ENCODE assay signal across 9 mouse cellular contexts in the genomic region with DNA sequence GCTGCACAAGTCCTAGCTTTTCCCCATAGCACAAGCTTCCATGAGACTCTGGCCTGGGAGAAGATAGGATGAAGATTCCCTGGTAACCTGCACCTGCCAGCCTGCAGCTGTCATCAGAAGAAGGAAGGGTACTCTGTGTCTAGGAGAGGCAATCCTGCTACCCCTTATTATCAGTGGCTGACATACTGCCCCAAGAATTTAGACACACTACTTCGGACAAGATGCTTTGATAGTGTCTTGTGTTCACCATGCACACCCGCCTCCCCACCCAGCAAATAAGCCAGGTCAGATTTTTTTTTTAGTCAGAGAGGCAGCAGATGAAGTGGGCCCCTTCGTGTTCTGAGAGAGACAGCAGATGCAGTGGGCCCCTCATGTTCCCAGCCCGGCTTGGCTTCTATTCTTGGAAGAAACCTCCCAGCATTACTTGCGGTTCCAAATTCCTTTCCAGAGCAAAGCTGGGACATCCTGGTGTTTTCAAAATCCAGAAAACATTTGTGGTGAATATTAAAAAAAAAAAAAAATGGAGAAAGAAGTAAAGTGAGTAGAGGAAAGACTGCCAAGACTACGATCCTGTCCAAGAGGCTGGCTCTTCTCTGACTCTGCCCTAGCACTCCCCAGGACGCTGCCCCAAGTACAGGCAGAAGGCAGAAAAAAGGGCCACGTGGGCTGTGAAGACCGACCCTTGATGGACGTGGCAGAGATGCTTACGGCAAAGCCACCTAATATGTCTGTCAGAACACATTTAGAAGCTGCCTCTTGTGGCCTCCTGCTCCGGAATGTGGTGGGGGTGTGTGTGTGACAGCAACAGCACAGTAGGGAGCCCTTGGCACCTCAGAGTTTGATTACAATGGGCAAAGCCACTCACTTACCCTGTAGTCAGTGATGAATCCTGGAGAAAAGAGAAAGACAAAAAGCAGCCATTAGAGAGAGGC. TPM values are rescaled to one million over a fixed set of nuclear protein-coding genes. Genes with fewer than 3 reads are reported as not detected.
DNase-seq lines count a peak whose midpoint lies in the region; ATAC-seq lines count a peak whose summit lies in the region.
"Had no signal": no experiment of that assay in that cellular context is flagged by ENCODE, and none has a peak within 500 bp of the region (broad histone marks: within the 10 kb centered on the region; RNA-seq: fewer than 3 reads in every experiment).

No protein-coding gene starts in this region.

- no peak overlapping the region for H3K9ac ChIP-seq in forebrain, embryonic 14.5 days (ENCODE audit: low read length)
- H3K9ac ChIP-seq in limb, embryonic 13.5 days: peak overlapping the region; percentile 35; the same call in 1 of the 2 replicates
- H3K9ac ChIP-seq: neural tube, embryonic 12.5 days had no signal

- H3K9me3 ChIP-seq in forebrain, embryonic 10.5 days: no peaks in the 10 kb centered on the region
- H3K9me3 ChIP-seq in forebrain, embryonic 14.5 days (replicated peaks; ENCODE audit: control insufficient read depth, low read length): no peaks in the 10 kb centered on the region
- H3K9me3 ChIP-seq in limb, embryonic 13.5 days: no peaks in the 10 kb centered on the region
- H3K9me3 ChIP-seq: neural tube, embryonic 12.5 days had no signal

- H3K27me3 ChIP-seq in forebrain, embryonic 10.5 days (ENCODE audit: poor library complexity, severe bottlenecking): peaks cover 39% of the 10 kb centered on the region
- H3K27me3 ChIP-seq in forebrain, embryonic 14.5 days (replicated peaks; ENCODE audit: control insufficient read depth, insufficient read depth, low read length): no peaks in the 10 kb centered on the region
- no peaks in the 10 kb centered on the region for H3K27me3 ChIP-seq in limb, embryonic 13.5 days
- H3K27me3 ChIP-seq: neural tube, embryonic 12.5 days had no signal

- no peaks in the 10 kb centered on the region for H3K36me3 ChIP-seq in forebrain, embryonic 10.5 days (replicated peaks)
- H3K36me3 ChIP-seq in forebrain, embryonic 14.5 days (ENCODE audit: control insufficient read depth, insufficient read depth, low read length): no peaks in the 10 kb centered on the region
- H3K36me3 ChIP-seq in limb, embryonic 13.5 days: no peaks in the 10 kb centered on the region
- H3K36me3 ChIP-seq: neural tube, embryonic 12.5 days had no signal

- peaks cover 87% of the 10 kb centered on the region for H3K4me1 ChIP-seq in forebrain, embryonic 10.5 days
- H3K4me1 ChIP-seq in forebrain, embryonic 14.5 days (ENCODE audit: control insufficient read depth, insufficient read depth, low read length): peaks cover 38% of the 10 kb centered on the region
- peaks cover 81% of the 10 kb centered on the region for H3K4me1 ChIP-seq in limb, embryonic 13.5 days

- H3K4me2 ChIP-seq in forebrain, embryonic 14.5 days (ENCODE audit: low read length): no peak overlapping the region
- H3K4me2 ChIP-seq in limb, embryonic 13.5 days (replicated peaks): no peak overlapping the region
- H3K4me2 ChIP-seq: neural tube, embryonic 12.5 days had no signal

- WGBS in forebrain, embryonic 10.5 days: 34% methylated on average over 12 of the region's 12 CpGs
- WGBS in forebrain, embryonic 14.5 days: 35% methylated on average over 12 of the region's 12 CpGs
- 39% methylated on average over 12 of the region's 12 CpGs for WGBS in limb, embryonic 13.5 days

- peak; percentile 22 for DNase-seq in forebrain, embryonic 10.5 days (ENCODE audit: extremely low spot score, low spot score)
- DNase-seq in forebrain, embryonic 14.5 days (ENCODE audit: low spot score): no peak
- peak; percentile 60 for DNase-seq in retina, postnatal 1 day
- no peak for DNase-seq in retina, embryonic 14.5 days (ENCODE audit: low spot score)
- no peak for DNase-seq in spleen, postnatal 36 days (ENCODE audit: low spot score in 2 of 2)
- no peak for DNase-seq in B cell, adult 2 months
- no peak for DNase-seq in adrenal gland, postnatal 25 days

- no peak overlapping the region for H3K4me3 ChIP-seq in forebrain, embryonic 10.5 days
- no peak overlapping the region for H3K4me3 ChIP-seq in forebrain, embryonic 14.5 days (ENCODE audit: low read depth, low read length)
- H3K4me3 ChIP-seq in limb, embryonic 13.5 days: no peak overlapping the region
- H3K4me3 ChIP-seq: neural tube, embryonic 12.5 days had no signal

- ATAC-seq in forebrain, embryonic 14.5 days: no peak
- ATAC-seq in limb, embryonic 13.5 days (ENCODE audit: low FRiP score, low read depth): no peak

- peak overlapping the region; percentile 93 for H3K27ac ChIP-seq in forebrain, embryonic 10.5 days
- no peak overlapping the region for H3K27ac ChIP-seq in forebrain, embryonic 14.5 days (ENCODE audit: low read depth, low read length)
- H3K27ac ChIP-seq in limb, embryonic 13.5 days: peak overlapping the region; percentile 79
- H3K27ac ChIP-seq: neural tube, embryonic 12.5 days had no signal

RNA-seq across cellular contexts. Expression of a gene that starts 15.5 kb away (rescaled TPM):
- polyA plus RNA-seq in forebrain, embryonic 10.5 days (2016; fragmentation: Nextera tagmentation; extraction: Ambion mirVana): 101 and 114 TPM in 2 replicates
- polyA plus RNA-seq in forebrain, embryonic 14.5 days (2014; fragmentation: Nextera tagmentation; extraction: Ambion mirVana): 38.2 and 40.2 TPM in 2 replicates
- polyA plus RNA-seq in limb, embryonic 13.5 days (2015; fragmentation: Nextera tagmentation; extraction: Ambion mirVana): 53.9 and 57.4 TPM in 2 replicates
- total RNA-seq in adrenal gland, postnatal 25 days (2021): 7.2 and 7.5 TPM in 2 replicates

Comparison
In these comparisons a context has a peak if more than half of its experiments do, and no peak if none do; other contexts are left out.
1. DNase-seq: peak in forebrain, embryonic 10.5 days (single experiment) and retina, postnatal 1 day (single experiment); none in forebrain, embryonic 14.5 days (single experiment), retina, embryonic 14.5 days (single experiment), spleen, postnatal 36 days (0 of 2), B cell, adult 2 months (0 of 2) and adrenal gland, postnatal 25 days (single experiment).